Mouse (Mus musculus) left cerebral cortex, adult 2 months (tissue): ENCODE data around the gene Usp35. TPM values are rescaled to one million over a fixed set of nuclear protein-coding genes. Genes with fewer than 3 reads are reported as not detected.

ENCODE experiments used
- DNase-seq, 2 experiments: peaks; one replicate each; pipeline ENCODE4 v3.0.0; 2021 to 2022; ENCODE audit warnings: low spot score in 2 of 2, mixed read lengths in 1 of 2; ENCODE audit errors: extremely low spot score in 1 of 2
- H3K27ac ChIP-seq: fragments of 200-600 bp; 2 replicates; pipeline ENCODE4 v1.8.1; 2022
- H3K4me3 ChIP-seq: fragments of 200-600 bp; 2 replicates; pipeline ENCODE4 v1.8.1; 2022
- CTCF ChIP-seq: fragments of 200-600 bp; IDR thresholded peaks from 2 replicates; pipeline ENCODE4 v1.8.1; 2022; ENCODE audit warnings: antibody characterized with exemption, mild to moderate bottlenecking, moderate library complexity
- intact Hi-C: fragments of 180-260 bp; cut with DNase I; formaldehyde crosslinking; loops from one replicate; pipeline ENCODE4 v1.15.1; 2025
- total RNA-seq, 2 experiments: library from RNA; stranded (reverse); gene quantifications; 2 replicates each; pipeline ENCODE4 v1.2.3; 2021

The Usp35 gene
- total RNA-seq, 2 experiments from 2014 or later = 18.8 to 19.9 TPM

DNA sequence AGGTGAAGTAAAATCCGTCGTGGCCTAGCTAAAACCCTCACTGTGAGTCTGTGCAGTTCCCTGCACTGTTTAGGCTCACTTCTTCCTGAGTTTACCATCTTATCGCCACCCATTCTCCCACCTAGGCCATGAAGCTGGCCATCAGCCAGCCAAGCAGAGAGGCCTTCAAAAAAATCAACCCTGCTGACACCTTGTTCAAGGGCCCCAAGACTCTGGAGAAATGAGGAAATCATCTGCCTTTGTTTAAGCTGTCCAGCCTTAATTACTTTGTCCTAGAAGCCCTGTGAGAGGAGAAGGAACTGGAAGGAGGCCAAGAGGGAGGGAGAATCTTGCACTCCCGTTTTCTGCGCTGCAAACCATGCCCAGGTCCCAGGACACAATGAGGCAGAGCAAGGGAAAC is 24.4 kb upstream of the Usp35 start:
- no peak for TF ChIP-seq CTCF
- no peak overlapping the region for H3K4me3 ChIP-seq
- peak overlapping the region; percentile 56; the same call in 1 of the 2 replicates for H3K27ac ChIP-seq
- DNase-seq = no peak
- intact Hi-C loops = no loop called here

DNA sequence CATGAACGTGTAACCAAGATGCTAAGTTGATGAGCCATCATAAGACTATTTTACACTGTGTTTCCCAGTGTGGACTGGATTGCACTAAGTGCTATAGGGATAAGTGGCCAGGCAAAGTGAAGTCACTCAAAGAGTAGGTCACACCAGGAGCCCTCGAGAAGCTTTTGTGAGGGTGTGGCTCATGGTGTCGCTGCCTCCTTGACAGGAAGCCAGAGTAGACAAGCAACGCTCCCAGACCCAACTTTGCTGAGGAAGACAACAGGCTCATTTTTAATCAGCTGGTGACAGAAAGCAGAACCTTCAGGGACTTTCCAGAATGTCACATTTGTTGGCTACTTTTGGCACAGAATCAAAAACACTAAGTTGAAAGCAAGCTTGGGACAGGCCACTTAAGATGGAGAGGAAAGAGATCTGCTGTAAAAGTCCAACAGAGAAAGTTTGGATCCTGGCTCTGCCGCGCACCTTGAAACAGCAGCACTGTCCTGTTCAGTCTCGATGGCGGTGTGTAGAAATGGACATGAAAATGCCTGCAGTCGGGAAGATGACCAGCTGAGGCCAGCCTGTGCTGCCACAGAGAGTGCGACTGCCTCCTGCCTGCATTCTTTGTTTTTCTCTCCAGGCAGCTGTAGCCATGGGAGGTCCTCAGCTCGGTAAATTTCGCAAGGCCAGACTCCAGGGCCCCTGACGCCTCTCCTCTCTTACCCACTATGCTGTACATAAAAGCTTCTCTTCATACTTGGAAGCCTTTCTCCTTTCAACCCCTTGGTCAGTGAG is 23.4 kb upstream of the Usp35 start:
- DNase-seq = no peak
- intact Hi-C loops = no loop called here
- Histone ChIP-seq H3K4me3 (no peak overlapping the region), H3K27ac (peak overlapping the region; percentile 15; the same call in 1 of the 2 replicates)
- no peak for TF ChIP-seq CTCF

DNA sequence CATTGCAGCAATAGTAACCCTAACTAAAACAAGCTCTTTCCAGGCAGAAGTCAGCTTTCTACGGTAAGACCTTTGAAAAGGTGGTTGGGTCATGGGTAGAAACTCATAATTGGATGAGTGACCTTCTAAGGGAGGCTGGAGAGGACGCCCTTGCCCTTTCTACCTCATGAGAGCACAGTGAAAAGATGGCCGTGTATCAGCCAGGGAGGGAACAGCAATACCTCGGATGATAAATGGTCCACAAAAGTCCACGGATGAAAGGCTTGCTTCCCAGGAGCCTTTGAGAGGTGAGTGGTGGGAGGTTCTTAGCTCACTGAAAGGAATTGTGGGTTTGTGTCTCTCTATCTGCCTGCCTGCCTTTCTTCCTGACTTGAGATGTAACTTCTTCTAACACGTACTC is 21.5 kb upstream of the Usp35 start:
- TF ChIP-seq CTCF = no peak
- Histone ChIP-seq H3K4me3 (no peak overlapping the region), H3K27ac (no peak overlapping the region)
- no peak for DNase-seq
- intact Hi-C loops = no loop called here

DNA sequence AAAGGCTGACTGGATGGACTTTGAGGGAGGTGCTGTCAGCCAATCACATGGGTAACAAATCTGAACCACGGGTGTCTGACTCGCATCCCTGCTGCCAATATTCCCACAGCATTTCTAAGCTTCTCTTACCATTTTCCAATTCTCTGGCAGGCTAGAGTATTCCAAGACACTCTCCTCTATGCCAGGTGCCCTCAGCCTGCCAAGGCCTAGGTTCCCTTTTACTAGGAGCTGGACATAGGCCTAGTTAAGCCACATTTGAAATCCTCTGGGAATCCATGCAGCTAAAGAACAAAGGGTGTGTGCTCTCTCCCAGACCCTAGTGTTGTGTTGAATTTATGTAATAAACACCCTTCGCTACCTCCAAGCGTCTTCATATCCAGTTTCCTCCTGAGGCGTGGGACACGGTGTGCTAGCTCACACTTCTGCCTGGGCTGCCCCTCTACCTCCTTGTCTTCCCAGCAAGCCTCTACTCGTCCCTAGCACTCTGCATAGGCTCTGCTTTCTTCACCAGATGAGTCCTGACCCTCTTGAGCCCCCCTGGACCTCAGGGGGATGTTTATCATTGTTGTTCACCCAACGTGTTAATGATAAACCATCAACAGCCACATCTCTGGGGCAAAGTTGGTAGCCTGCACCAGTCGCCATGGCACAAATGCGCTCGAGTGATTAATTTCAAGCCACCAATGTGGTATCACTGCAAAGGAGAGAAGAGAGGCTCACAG is 20.1 kb upstream of the Usp35 start:
- intact Hi-C loops = no loop called here
- TF ChIP-seq CTCF = no peak
- DNase-seq = no peak
- Histone ChIP-seq H3K27ac (no peak overlapping the region), H3K4me3 (no peak overlapping the region)

DNA sequence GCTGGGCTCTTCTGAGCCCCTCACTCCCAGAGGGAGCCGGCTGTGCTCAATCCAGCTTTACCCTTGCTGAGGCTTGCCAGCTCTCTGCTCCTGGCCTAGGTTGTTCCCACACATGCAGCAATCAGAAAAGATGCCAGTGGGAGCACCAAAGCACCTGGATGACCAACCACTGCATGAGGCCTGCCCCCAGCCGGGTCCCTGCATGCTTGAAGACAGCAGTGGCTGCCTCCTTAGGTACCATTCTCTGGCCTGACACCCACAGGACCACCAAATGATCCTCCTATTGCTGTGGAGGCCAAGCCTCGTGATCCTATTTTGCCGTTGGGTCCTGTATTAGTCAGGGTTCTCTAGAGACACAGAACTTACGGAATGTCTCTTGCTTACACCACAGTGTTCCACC is 19.1 kb upstream of the Usp35 start:
- no peak for TF ChIP-seq CTCF
- no peak overlapping the region for H3K4me3 ChIP-seq
- H3K27ac ChIP-seq = no peak overlapping the region
- DNase-seq = no peak
- intact Hi-C loops = no loop called here

DNA sequence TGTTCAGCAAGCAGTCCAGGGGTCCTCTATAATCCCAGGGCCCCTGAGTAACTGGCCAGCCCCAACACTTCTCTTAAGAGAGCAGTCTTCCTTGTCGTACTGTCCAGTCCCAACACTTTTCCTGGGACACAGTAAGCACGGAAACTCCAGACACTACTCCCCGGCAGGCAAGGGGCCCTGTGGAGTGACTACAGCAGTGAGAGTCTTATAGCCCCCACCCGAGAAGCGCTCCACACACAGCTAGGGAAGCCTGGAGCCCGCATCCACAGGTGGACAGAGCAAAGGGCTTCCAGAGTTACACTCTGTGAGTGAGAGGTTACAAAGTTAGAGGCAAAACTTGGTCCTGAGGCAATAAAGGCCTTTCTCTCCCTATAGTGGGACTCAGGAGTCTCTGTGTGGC is 17.6 kb upstream of the Usp35 start:
- intact Hi-C loops = no loop called here
- DNase-seq = no peak
- no peak for TF ChIP-seq CTCF
- Histone ChIP-seq H3K27ac (no peak overlapping the region), H3K4me3 (no peak overlapping the region)

DNA sequence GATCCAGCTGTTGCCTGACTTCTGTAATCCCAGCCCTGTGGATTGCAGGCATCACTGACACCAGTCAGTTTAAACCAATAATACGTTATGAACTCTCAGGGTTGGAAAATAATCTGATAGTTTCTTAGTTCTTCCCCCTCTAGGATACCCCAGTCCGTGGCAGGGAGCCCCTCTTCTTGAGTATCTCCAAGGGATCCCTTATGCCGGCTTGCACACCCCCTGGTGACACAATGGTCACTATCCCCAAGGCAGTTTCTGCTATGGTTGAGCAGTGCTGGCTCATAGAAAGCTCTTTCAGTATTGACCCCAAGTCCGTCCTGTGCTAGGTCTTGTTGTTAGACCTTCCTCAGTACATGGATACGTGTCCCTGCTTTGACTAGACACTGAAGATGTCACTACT is 17.0 kb upstream of the Usp35 start:
- no peak for DNase-seq
- TF ChIP-seq CTCF = no peak
- no peak overlapping the region for H3K27ac ChIP-seq
- intact Hi-C loops = no loop called here
- H3K4me3 ChIP-seq = no peak overlapping the region

DNA sequence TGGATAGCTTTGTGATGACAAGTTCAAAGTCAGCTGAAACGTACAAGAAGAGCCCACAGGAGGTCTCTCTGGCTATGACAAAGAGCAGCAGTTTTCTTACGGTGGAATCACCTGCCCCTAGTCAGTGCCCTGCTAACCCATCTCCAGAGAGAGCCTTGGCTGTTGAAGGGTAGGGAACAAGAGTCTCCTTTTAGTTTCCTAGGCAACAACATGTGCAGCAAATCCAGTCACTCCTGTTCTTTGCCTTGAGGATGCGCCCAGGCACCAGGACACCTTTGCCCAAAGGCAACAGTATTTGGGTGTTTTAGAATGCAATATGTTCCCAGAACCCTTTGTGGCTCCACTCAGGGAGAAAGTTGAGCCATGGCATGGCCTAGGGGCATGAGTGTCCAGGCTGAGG is 16.5 kb upstream of the Usp35 start:
- no peak for TF ChIP-seq CTCF
- intact Hi-C loops = no loop called here
- Histone ChIP-seq H3K27ac (no peak overlapping the region), H3K4me3 (no peak overlapping the region)
- peak in 1 of 2 experiments; percentile 8 for DNase-seq

DNA sequence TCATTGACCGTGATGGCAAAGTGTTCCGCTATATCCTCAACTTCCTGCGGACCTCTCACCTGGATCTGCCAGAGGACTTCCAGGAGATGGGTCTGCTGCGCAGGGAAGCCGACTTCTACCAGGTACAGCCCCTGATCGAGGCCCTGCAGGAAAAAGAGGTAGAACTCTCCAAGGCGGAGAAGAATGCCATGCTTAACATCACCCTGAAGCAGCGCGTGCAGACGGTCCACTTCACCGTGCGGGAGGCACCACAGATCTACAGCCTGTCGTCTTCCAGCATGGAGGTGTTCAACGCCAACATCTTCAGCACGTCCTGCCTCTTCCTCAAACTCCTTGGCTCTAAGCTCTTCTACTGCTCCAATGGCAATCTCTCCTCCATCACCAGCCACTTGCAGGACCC is 15.6 kb upstream of the Usp35 start:
- H3K4me3 ChIP-seq = no peak overlapping the region
- peak in 1 of 2 experiments; percentile 8 for DNase-seq
- H3K27ac ChIP-seq = no peak overlapping the region
- intact Hi-C loops = no loop called here
- no peak for TF ChIP-seq CTCF

DNA sequence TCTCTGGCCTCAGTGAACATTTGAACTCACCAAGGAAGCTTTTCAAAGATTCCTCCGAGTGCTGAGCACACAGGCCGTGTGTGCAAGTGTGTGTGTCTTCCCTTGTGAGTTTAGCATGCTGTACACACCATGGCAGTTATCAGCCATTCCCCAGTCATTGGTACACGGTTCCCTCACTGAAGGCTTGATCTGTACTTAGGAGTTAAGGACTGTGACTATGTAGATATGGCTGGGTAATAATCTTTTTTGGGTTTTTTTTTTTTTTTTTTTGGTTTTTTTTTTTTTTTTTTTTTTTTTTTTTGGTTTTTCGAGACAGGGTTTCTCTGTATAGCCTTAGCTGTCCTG is 15.0 kb upstream of the Usp35 start:
- intact Hi-C loops = no loop called here
- peak in 1 of 2 experiments; percentile 3 for DNase-seq
- no peak overlapping the region; the same call in 1 of the 2 replicates for H3K27ac ChIP-seq

DNA sequence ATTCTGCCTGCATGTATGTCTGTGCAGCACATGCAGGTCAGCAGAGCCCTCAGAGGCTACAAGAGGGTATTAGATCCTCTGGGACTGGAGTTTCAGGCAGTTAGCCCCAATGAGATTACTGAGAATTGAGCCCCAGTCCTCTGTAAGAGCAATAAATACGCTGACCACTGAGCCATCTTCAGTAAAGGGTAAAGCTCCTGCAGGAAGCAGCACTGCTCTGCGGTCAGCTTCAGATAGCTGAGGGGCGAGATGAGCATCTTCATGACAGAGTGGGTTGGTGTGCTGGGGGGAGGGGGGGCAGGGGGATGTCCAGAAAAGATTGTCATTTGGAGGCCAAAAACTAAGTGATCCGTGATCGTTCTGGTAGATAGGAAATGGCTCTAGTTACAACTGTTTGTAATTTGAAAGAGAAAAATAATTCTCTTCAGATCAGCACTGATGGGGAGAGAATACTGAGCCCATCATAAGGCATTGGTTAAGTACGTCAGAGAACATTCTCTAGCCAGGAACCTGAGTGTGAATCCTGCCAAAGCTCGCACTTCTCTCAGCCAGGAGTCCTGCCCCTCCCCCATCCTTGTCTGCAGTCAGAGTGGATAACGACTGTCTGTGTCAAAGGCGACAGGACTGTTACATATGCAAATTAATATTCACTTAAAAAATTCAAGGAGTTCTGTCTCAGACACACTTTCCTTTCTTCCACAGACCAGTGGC is 14.4 kb upstream of the Usp35 start:
- peak; percentile 3 to 7 for DNase-seq
- Histone ChIP-seq H3K27ac (peak overlapping the region; percentile 65), H3K4me3 (no peak overlapping the region)
- intact Hi-C loops = no loop called here
- no peak for TF ChIP-seq CTCF

More for the DNA sequence above, 15.0 kb upstream of the Usp35 start:
- H3K4me3 ChIP-seq = no peak overlapping the region
- no peak for TF ChIP-seq CTCF
